Mouse (Mus musculus) thymus, postnatal 25 days (tissue): ENCODE measurements around the gene Srf.
"Not testable (repeated sequence)": the region's sequence is repeated elsewhere in the genome, so short reads cannot be mapped to it uniquely, and the experiment has no call there.

Experiments used
- DNase-seq: peaks from one replicate; pipeline ENCODE4 v3.0.0; 2022

Srf gene

DNA sequence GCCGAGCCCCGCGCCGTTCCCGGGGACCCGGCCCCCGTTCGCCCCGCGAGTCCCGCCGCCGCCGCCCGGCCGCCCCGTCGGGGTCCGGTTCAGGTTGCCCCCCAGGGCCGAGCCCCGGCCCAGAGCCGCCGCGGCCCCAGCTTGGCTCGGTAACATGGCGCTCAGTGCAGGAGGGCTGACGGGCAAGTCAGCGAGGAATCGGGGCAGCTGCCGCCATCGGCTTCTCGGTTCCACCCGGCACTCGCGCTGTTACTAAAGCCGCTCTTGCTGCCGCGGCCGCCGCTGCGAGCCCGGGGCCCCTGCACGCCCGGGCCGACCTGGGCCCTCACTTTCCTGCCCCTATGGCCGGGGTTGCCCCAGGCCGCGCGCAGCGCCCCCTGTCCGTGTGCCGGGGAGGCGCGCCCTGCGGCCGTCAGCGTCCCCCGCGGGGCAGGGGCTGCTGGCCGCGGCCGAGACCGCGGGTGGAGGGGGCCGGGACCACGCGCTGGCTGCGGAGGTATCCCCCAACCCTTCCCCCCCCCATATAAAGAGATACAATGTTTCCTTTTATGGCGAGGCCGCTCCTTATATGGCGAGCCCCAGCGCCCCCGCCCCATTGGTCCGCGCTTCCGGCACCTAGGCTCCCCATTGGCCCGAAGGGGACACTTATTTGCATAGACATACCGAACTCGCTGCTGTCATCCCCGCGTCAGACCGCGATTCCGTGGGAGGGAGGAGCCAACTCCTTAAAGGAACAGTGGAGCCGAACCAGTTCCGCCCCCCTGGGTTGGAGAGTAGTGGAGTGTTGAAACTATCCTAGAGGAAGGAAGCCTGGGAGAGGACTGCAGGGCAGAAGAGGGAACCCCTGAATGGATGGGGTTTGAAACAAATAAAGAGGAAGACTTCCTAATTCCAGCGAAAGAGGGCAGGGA, at the start of gene Srf:
Srf (minus strand) TSS at position 503 of the 911 bp plus-strand sequence.
- DNase-seq = peak; percentile 94

DNA sequence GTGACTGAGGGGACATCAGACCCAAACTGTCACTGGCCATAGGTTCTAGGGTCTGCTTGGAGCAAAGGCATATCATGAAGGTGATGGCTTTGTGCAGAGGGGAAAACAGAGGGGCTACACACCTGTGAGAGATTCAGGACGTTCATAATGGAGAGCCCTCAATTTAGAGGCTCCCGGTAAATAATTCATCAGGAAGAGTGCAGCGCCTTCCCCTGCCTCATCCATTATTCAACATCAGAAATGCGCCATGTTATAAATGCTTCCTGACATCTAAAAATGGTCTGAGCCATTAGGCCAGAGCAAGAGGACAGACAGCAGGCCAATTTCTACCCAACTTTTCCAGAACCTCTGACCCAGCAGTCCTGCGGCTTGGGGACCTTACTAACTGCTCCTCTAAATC, 49.2 kb upstream of the Srf start:
- no peak for DNase-seq

DNA sequence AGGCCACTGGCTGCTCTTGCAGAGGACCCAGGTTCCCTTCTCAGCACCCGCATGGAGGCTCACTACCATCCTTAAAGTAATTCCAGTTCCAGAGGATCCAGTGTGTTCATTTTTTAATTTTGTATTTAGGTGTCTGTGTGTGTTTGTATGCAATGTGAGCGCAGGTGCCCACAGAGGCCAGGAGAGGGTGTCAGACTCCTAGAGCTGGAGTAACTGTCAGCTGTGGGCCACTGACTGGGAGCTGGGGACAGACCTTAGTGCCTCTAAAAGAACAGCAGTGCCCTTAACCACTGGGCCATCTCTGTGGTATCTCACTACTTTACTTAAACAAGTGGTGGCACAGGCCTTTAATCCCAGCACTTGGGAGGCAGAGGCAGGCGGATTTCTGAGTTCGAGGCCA, 47.3 kb upstream of the Srf start:
- no peak for DNase-seq

DNA sequence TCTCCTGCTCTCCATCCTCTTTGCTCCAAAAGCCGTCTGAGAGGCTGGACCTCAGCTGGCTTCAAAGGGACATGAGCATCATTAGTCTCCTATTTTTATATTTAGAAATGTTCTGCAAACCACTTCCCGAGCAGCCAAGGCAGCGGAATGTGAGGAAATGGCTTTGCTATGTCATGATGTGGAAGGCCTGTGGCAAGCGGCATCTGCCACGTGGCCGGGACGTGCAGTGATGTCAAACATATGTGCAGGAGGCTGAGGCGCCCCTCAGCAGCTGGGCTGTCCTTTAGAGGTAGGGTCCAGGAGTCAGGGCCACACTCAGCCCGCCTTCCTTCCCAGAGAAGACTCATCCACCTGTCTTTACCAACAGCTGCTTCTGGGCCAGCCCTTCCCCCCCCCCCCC, 46.2 kb upstream of the Srf start:
- DNase-seq = no peak

DNA sequence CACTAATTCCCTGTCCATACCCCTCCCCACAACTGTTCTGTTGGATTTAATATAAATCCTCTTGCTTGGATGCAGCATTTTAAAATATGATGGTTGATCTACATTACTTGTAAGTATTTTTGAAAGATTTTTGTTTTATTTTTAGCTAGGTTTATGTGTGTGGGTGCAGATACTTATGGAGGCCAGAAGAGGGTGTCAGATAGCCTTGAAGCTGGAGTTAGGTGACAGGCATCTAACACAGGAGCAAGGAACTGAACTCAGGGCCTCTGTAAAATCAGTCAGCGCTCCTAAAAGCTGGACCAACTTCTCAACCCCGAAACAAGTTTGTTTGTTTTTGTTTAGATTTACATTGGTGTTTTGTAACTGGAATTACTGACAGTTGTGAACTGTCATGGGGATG, 44.6 kb upstream of the Srf start:
- no peak for DNase-seq

DNA sequence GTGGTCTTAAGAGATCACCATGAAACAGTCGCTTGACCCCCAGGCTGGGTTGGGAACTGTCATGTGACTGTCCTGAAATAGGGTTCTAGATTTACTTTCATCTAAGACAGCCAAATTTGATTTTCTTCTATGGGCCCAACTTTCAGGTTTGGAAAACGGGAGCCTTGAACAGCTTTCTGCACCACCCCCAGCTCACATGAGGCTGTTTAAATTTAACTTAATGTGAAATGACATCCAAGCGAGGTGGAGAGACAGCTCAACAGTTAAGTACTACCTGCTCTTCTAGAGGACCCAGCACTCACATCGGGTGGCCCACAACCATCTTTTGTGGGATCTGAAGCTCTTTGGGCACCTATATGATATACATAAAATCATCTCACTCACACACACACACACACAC, 43.0 kb upstream of the Srf start:
- no peak for DNase-seq

DNA sequence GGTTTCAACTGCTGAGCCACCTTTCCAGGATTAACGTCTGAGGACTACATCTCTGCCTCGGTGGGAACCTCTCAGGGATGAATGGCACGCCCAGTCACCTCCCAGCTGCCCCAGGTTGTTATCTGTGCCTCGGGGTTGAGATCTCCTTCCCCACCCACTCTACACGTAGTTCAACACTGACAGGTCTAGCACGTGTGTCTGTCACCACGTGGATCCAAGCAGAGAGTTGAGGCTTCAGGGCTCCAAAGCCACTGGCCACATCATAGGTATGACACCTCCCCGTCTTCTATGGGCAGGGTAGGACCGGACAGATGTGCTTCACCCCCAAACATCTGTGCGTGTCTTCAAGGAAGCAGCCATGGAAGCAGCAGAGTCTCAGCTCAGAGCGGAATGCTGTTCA, 42.0 kb upstream of the Srf start:
- DNase-seq = no peak

DNA sequence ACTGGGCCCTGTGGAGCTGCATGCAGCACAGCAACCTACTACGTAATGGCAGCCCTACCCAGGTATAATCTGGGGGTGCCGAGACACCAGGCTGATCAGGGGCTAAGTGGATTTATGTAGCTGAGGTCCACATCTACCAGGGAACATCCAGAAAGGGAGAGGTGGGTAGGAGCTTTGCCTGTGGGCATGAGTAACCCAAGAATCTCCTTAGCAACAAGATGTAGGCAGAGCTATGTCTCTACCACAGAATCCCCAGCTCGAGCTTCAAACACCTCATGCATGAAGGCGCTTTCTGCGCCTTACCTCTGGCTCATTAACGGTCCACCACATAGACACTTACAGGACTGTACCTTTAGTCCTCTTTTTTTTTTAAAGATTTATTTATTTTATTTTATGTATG, 39.4 kb upstream of the Srf start:
- no peak for DNase-seq

DNA sequence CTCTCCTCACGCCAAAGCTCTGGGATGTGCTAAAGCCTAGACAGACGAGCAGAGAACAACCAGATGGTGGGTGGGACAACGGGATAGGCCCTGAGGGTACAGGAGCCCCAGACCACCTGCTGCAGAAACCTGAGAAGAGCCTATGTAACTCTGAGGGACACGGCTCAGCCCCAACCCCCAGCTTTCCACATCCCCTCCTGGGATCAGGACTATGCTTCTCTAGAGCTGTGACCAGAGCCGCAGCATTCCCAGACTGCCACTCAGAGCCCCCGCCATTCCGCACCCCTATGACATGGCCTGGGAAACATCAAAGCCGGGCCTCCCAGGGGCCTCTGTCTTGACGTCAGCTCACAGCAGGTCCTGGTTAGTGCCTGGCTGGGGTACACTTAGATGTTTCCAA, 38.6 kb upstream of the Srf start:
- no peak for DNase-seq

DNA sequence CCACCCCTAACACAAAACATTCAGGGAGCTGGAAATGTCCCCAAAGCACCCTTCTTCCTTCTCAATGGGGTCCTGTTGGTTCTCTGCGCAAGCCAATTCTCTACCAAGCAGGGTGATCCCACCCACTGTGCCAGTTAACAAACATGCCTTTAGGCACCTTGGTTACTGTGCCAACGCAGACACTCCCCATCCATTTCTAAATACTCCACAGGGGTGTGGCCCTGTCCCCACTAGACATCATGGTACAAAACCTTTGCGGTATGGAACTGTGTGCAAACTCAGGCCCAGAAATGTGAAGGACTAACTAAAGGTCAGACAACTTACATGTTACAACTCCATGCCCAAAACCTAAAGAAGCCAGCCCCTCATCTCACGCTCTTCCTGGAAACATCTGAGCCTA, 37.1 kb upstream of the Srf start:
- no peak for DNase-seq

DNA sequence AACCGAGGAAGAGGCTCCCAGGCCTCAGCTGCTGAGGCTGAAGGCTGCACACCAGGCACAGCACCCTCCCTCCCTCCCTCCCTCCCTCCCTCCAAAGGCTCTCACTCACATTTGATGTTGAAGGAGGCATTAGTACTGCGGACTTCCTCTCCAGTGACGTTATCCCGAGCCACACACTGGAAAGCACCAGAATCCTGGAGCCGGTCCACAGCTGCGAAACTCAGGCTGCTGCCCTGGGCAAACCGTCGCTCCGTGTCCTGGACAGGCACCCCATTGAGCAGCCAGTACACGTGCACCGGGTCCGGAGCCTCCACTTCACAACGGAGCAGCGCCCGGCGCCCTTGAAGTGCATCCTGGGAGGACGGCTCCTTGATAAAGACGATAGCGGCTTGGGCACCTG, 35.4 kb upstream of the Srf start:
- no peak for DNase-seq

DNA sequence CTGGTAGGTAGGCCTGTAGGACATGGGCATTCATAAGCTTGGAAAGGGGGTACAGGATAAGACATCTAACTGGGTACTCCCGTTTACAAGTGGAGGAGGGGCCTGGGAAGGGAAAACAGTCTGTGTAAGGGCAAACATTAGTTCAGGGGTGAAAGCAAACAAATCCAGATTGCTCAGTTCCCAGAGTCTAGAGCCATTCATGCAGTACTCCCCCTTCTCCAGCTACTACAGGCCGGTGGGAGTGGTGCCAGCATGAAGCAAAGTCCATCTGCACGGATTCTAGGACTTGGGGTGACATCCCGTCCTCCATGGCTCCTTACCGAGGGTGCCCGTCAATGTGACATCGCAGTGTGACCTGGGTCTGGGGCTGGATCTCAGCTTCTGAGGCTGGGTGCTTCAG, 34.5 kb upstream of the Srf start:
- DNase-seq = no peak

DNA sequence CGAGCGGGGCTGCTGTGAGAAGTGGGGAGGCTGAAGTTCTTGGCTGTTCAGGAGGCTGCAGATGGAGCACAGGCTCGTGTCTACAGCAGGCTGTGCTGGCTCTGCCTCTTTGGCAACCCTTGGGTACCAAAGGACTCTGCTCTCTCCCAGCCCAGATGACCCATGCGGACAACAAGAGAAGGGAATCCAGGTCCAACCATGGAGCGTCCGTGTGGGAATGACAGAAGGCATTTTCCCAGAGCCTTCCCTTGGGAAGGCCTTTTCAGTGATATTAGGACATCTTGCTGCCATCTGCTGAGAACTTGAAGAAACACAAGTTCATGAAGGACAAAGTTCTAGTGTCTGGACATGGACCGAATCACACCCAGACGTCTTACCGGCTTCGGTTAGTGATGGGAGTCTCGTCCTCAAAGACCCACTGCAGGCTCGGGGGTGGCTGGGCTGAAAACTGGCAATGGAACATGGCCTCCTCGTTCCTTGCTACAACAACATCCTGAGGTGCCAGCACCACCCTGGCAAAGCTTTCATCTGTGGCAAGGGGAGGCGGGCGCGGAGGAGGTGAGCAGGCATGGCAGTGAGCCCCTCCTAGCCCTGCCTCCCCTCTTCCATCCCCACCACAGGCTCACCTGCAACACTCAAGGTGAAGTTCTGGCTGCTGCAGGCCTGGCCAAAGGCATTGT, 33.8 kb upstream of the Srf start:
- DNase-seq = no peak

DNA sequence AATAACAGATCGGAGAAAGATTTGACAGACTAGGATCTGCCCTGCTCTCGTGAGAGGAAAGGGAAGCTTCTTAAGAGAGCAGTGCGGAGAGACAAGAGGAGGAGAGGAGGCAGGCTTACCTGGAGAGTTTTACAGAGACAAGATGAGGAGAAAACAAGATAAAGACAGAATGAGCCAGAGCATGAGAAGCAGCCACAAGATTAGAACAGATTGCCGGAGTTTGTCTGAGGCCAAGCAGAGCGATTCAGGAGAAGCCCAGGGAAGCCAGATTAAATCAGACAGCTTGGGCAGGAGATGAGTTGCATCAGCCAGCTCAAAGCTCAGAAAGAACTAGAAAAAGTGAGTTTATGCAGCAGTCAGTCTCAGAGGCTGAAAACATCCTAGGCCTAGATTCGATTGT, 32.9 kb upstream of the Srf start:
- DNase-seq = no peak

DNA sequence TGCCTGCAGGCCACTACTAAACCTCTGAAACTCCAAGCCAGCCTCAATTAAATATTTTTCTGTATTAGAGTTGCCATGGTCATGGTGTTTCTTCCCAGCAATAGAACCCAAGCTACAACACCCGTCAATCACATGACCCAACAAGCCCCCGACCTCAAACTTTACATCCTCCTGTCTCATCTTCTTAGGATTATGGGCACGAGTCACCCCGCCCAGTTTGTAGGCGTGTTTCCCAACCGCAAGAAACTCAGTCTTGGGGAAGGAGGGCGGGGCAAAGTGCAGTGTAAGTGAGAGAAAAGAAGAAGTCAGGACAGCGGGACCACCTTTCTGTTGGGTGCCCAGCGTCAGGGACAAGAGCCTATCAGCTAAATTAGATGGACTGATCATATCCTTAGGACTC, 32.2 kb upstream of the Srf start:
- DNase-seq = peak; percentile 21

DNA sequence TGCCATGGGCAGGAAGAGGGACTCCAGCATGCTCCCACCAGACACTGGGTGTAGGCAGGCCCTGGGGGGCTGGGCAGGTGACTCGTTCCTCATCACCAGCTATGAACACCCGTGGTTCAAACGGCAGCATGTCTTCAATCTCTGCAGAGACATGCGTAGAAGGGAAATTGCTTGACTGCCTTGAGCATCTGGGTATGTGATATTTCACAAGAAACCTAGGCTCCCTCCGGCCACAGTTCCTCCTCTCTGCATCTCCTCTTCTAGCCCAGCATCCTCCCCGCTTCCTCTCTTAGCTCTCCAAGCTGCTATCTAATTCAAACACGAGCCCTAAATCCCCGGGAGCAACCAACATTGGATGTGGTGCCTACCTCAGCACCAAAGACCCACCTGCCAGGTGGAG, 30.4 kb upstream of the Srf start:
- DNase-seq = no peak

DNA sequence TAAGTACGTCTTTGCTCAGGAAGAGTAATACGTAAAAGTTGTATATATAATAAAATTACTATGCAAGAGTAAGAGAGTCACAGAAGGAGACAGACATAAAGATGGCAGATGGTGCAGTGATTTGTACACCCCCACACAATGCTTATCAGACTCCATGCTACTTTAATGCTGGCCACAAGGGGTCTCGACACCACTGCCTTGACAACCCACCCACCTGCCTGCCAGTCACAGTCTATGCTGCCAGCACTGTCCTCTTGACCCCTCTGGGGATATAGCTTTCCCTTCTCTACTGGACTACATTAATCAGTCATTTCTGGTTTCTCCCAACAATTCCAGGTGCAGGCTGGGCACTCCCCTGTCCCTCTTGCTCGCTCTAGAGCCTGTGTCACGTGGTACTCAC, 22.7 kb upstream of the Srf start:
- no peak for DNase-seq

DNA sequence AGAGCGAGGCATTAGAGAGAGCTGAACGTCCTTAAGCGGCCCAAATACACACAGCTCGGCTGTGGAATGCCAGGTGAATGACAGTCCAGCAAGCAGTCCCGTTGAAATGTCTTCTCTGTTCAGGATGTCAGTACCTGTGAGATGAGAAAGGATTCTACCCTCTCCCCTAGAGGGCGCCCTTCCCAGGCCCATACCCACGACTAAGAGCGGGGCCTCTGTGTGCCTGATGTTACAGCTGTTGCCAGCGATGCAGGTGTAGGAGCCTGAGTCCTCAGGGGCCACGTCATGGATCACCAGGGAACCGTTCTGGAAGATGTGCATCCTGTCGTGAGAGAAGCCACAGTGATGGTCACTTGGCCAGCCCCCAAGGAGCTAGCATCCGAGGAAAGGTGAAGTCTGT, 20.1 kb upstream of the Srf start:
- DNase-seq = peak; percentile 47

DNA sequence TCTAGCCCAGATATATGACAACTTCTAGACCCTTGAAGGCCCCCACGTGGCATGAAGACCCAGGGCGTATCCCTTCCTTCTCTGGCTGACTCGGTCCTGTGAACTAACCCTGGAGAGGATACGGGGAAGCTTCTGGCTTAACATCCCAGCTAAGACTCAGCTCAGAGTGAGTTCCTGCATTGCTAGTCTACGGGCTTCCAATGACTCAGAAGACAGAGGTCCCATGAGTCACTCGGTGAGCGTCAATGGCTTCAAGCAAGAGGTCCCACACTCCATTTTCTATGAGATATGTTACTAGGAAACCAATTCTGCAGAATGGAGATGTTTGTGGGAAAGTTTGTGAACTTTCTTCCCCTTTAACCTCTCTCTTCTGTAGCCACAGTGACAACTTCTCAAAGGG, 18.6 kb upstream of the Srf start:
- no peak for DNase-seq

DNA sequence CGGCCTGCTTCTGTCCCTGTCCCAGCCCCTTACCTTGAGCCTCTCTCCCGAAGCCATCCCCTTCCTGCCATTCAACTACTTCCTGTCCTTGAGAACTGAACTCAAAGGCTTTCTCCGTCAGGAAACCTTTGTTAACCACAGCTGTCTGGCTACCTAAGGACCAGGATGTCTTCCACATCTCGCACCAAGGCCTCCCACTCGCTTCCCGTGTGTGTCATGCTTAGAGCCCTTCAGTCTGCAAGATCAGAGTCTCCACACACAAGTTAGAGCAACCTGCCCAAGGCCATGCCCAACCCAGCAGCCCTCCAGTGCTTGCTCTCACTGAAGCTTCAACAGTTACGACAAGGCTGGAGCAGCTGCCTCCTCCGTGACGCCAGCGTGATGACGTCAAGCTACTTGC, 15.0 kb upstream of the Srf start:
- DNase-seq = no peak

DNA sequence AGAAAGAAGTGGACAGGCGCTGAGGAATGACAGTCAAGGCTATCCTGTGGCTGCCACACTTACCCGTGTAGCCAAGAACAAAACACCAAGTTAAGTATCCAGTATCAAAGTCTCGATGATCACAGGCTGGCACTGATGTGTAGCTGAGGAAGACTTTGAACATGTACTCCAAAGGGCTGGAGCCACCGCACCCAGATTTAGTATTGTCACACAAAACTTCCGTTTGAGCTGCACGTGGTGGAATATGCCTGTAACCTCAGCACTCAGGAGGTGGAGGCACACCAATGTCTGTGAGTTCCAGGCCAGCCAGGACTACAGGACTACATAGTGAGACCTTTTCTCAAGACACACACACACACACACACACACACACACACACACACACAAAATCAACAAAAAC, 3.2 kb upstream of the Srf start:
- DNase-seq = no peak

DNA sequence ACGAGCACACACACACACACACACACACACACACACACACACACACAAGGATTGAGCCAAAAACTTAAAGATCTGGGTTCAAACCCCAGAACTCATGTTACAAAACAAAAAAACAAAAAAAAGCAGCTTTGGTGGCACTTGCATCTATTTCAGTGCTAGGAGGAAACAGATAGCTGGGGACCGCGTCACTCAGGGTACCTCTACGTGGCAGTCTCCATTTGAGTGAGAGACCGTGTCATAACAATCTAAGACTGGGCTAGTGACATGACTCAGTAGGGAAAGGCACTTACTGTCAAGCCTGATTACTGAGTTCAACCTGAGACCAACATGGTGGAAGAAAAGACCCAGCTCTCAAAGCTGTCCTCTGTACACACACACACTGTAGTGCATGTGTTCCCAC, 2.2 kb upstream of the Srf start:
- DNase-seq = no peak

DNA sequence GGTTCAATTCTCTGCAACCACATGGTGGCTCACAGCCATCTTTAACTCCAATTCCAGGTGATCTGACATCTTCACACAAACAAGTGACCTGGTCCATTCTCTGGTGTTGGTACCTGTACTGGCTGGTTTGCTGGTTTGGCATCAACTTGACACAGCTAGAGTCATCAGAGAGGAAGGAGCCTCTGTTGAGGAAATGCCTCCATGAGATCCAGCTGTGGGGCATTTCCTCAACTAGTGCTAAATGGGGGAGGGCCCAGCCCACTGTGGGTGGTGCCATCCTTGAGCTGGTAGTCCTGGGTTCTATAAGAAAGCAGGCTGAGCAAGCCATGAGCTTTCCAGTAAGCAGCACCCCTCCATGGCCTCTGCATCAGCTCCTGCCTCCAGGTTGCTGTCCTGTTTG, 1.3 kb upstream of the Srf start:
- not testable (repeated sequence) for DNase-seq

DNA sequence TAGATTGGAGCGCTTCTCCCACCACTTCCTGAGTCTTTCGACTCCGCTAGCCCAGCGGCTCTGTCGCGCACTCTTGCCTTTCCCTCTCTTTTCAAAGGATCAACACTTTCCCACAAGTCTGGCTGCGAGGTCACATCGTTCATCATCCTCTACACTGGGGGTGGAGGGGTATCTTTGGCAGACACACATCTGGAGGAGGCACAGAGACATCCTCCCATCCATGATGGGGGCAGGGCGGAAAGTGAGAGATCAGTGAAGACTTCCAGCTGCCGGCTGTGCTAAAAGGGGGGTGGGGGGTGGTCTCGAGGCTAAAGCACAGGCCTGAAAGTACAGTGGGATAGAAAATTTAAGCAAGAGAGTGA, 590 bp upstream of the Srf start:
- peak; percentile 58 for DNase-seq
